Mouse (Mus musculus) lung, adult 2 months (tissue): Measurements from ENCODE around the gene Limd1. TPM values are rescaled to one million over a fixed set of nuclear protein-coding genes. Genes with fewer than 3 reads are reported as not detected.

Experiments
- DNase-seq: peaks from one replicate; pipeline ENCODE4 v3.0.0; 2022
- H3K4me1 ChIP-seq: fragments of 200-500 bp; 2 replicates; pipeline ENCODE4 v1.6.1; 2011; ENCODE audit warnings: low read length; ENCODE audit not compliant: control insufficient read depth, insufficient read depth
- H3K4me3 ChIP-seq: fragments of 200-500 bp; replicated peaks from 2 replicates; pipeline ENCODE3; 2011; ENCODE audit warnings: low read depth, mild to moderate bottlenecking, control low read depth, low read length; ENCODE audit errors: extremely low read depth
- CTCF ChIP-seq: fragments of 200-500 bp; IDR thresholded peaks from 2 replicates; pipeline ENCODE4 v1.5.1; 2011; ENCODE audit warnings: mild to moderate bottlenecking, low read length, control low read depth; ENCODE audit not compliant: insufficient read depth
- POLR2A ChIP-seq: fragments of 200-500 bp; IDR thresholded peaks from 2 replicates; pipeline ENCODE4 v1.6.1; 2011; ENCODE audit warnings: low read depth, mild to moderate bottlenecking, control low read depth, low read length, borderline replicate concordance; ENCODE audit errors: extremely low read depth
- WGBS: fragments of 180-500 bp; shearing (Covaris S2); methylation state at CpG from one replicate; pipeline ENCODE4 v1.1.7; 2018; 5-methylcytosine and 5-hydroxymethylcytosine counted together
- polyA plus RNA-seq: library from polyadenylated mRNA; depleted of rRNA; stranded (reverse); fragments of >200 nt; gene quantifications from 2 replicates; pipeline ENCODE4 v1.2.3, GENCODE M21; 2012

Gene Limd1
- polyA plus RNA-seq, 1 experiment: 73.5 TPM

GRCm38 (mm10) chr9:123479876-123480252 lies 1.4 kb downstream of the Limd1 start:
- TF ChIP-seq POLR2A: no peak
- TF ChIP-seq CTCF: no peak
- H3K4me1 ChIP-seq: peaks cover 33% of the 10 kb centered on the region
- peak overlapping the region; percentile 83 for H3K4me3 ChIP-seq
- DNase-seq: no peak
- 66% methylated on average over 8 of the region's 8 CpGs for WGBS

GRCm38 (mm10) chr9:123480253-123480921 lies 1.9 kb downstream of the Limd1 start:
- Histone ChIP-seq H3K4me1 (peaks cover 33% of the 10 kb centered on the region), H3K4me3 (peak overlapping the region; percentile 83)
- TF ChIP-seq POLR2A (no peak), CTCF (no peak)
- no peak for DNase-seq
- WGBS: 45% methylated on average over 18 of the region's 18 CpGs

GRCm38 (mm10) chr9:123481136-123481535 lies 2.6 kb downstream of the Limd1 start:
- 27% methylated on average over 7 of the region's 7 CpGs for WGBS
- DNase-seq: no peak
- peak overlapping the region; percentile 36 for H3K4me3 ChIP-seq
- TF ChIP-seq CTCF: no peak
- TF ChIP-seq POLR2A: no peak
- H3K4me1 ChIP-seq: peaks cover 34% of the 10 kb centered on the region

GRCm38 (mm10) chr9:123483598-123483997 lies 5.1 kb downstream of the Limd1 start:
- DNase-seq: no peak
- no peak overlapping the region for H3K4me3 ChIP-seq
- TF ChIP-seq POLR2A (no peak), CTCF (no peak)
- WGBS: 53% methylated on average over 1 of the region's 1 CpGs
- H3K4me1 ChIP-seq: peaks cover 38% of the 10 kb centered on the region

- no peak for DNase-seq
- Histone ChIP-seq H3K4me1 (peaks cover 34% of the 10 kb centered on the region), H3K4me3 (no peak overlapping the region)
- 88% methylated on average over 3 of the region's 3 CpGs for WGBS
- TF ChIP-seq POLR2A (no peak), CTCF (no peak)
Observed at GRCm38 (mm10) chr9:123484830-123485229, 6.3 kb downstream of the Limd1 start.

GRCm38 (mm10) chr9:123485561-123485960 lies 7.1 kb downstream of the Limd1 start:
- Histone ChIP-seq H3K4me1 (peaks cover 33% of the 10 kb centered on the region), H3K4me3 (no peak overlapping the region)
- 76% methylated on average over 4 of the region's 4 CpGs for WGBS
- DNase-seq: no peak
- TF ChIP-seq CTCF (no peak), POLR2A (no peak)

GRCm38 (mm10) chr9:123486635-123487034 lies 8.1 kb downstream of the Limd1 start:
- no peak overlapping the region for H3K4me3 ChIP-seq
- TF ChIP-seq CTCF (no peak), POLR2A (no peak)
- DNase-seq: no peak
- WGBS: 55% methylated on average over 3 of the region's 3 CpGs
- peaks cover 28% of the 10 kb centered on the region for H3K4me1 ChIP-seq

- WGBS: 26% methylated on average over 2 of the region's 2 CpGs
- no peak overlapping the region for H3K4me3 ChIP-seq
- peaks cover 19% of the 10 kb centered on the region for H3K4me1 ChIP-seq
- no peak for TF ChIP-seq POLR2A
- no peak for TF ChIP-seq CTCF
- DNase-seq: no peak
Observed at GRCm38 (mm10) chr9:123489073-123489472, 10.6 kb downstream of the Limd1 start.

GRCm38 (mm10) chr9:123489727-123490343 lies 11.3 kb downstream of the Limd1 start:
- Histone ChIP-seq H3K4me1 (peaks cover 19% of the 10 kb centered on the region), H3K4me3 (no peak overlapping the region)
- 48% methylated on average over 9 of the region's 9 CpGs for WGBS
- DNase-seq: no peak
- no peak for TF ChIP-seq POLR2A
- TF ChIP-seq CTCF: no peak

GRCm38 (mm10) chr9:123490930-123491329 lies 12.4 kb downstream of the Limd1 start:
- 48% methylated on average over 5 of the region's 5 CpGs for WGBS
- Histone ChIP-seq H3K4me1 (peaks cover 17% of the 10 kb centered on the region), H3K4me3 (no peak overlapping the region)
- TF ChIP-seq POLR2A (no peak), CTCF (no peak)
- DNase-seq: no peak
